Mouse (Mus musculus): ENCODE measurements around the gene Rbm33.
A peak's percentile ranks its signal among the peaks of the same experiment; 100 is the strongest.

Gene Rbm33

GRCm38 (mm10) chr5:28324457-28324856 lies 7.5 kb downstream of the Rbm33 start:
- DNase-seq (ENCODE audit: low read depth, low spot score), result no peak

- DNase-seq (ENCODE audit: low read depth, low spot score), result no peak
Measured at GRCm38 (mm10) chr5:28329024-28329806, 12.3 kb downstream of the Rbm33 start.

- DNase-seq (ENCODE audit: low read depth, low spot score), result peak; percentile 22
Measured at GRCm38 (mm10) chr5:28333731-28334130, 16.8 kb downstream of the Rbm33 start.

- DNase-seq (ENCODE audit: low read depth, low spot score), result no peak
Measured at GRCm38 (mm10) chr5:28351857-28352513, 35.1 kb downstream of the Rbm33 start.

GRCm38 (mm10) chr5:28355614-28356013 lies 38.7 kb downstream of the Rbm33 start:
- DNase-seq (ENCODE audit: low read depth, low spot score), result no peak

GRCm38 (mm10) chr5:28360745-28361144 lies 43.8 kb downstream of the Rbm33 start:
- no peak for DNase-seq (ENCODE audit: low read depth, low spot score)

- no peak for DNase-seq (ENCODE audit: low read depth, low spot score)
Measured at GRCm38 (mm10) chr5:28368056-28368455, 51.1 kb downstream of the Rbm33 start.

- DNase-seq (ENCODE audit: low read depth, low spot score), result no peak
Measured at GRCm38 (mm10) chr5:28370836-28371235, 53.9 kb downstream of the Rbm33 start.

GRCm38 (mm10) chr5:28372172-28372664 lies 55.3 kb downstream of the Rbm33 start:
- no peak for DNase-seq (ENCODE audit: low read depth, low spot score)

- DNase-seq (ENCODE audit: low read depth, low spot score), result no peak
Measured at GRCm38 (mm10) chr5:28373498-28374427, 56.8 kb downstream of the Rbm33 start.

- no peak for DNase-seq (ENCODE audit: low read depth, low spot score)
Measured at GRCm38 (mm10) chr5:28377299-28377698, 60.4 kb downstream of the Rbm33 start.

- no peak for DNase-seq (ENCODE audit: low read depth, low spot score)
Measured at GRCm38 (mm10) chr5:28382289-28382688, 65.4 kb downstream of the Rbm33 start.

GRCm38 (mm10) chr5:28386783-28387182 lies 69.9 kb downstream of the Rbm33 start:
- no peak for DNase-seq (ENCODE audit: low read depth, low spot score)

- no peak for DNase-seq (ENCODE audit: low read depth, low spot score)
Measured at GRCm38 (mm10) chr5:28387531-28388179, 70.7 kb downstream of the Rbm33 start.

- DNase-seq (ENCODE audit: low read depth, low spot score), result peak; percentile 16
Measured at GRCm38 (mm10) chr5:28388184-28388583, 71.3 kb downstream of the Rbm33 start.

GRCm38 (mm10) chr5:28390189-28390588 lies 73.3 kb downstream of the Rbm33 start:
- no peak for DNase-seq (ENCODE audit: low read depth, low spot score)

- no peak for DNase-seq (ENCODE audit: low read depth, low spot score)
Measured at GRCm38 (mm10) chr5:28397344-28397743, 80.4 kb downstream of the Rbm33 start.

- no peak for DNase-seq (ENCODE audit: low read depth, low spot score)
Measured at GRCm38 (mm10) chr5:28398736-28399135, 81.8 kb downstream of the Rbm33 start.

- peak; percentile 14 for DNase-seq (ENCODE audit: low read depth, low spot score)
Measured at GRCm38 (mm10) chr5:28399451-28400115, 82.7 kb downstream of the Rbm33 start.

- DNase-seq (ENCODE audit: low read depth, low spot score), result no peak
Measured at GRCm38 (mm10) chr5:28402756-28403155, 85.8 kb downstream of the Rbm33 start.

- no peak for DNase-seq (ENCODE audit: low read depth, low spot score)
Measured at GRCm38 (mm10) chr5:28406662-28407061, 89.7 kb downstream of the Rbm33 start.

Measured in skeletal muscle tissue, adult 2 months (tissue).